Mouse (Mus musculus) kidney, adult 2 months (tissue): ENCODE measurements around the gene Gpr135. TPM values are rescaled to one million over a fixed set of nuclear protein-coding genes. Genes with fewer than 3 reads are reported as not detected.

Experiments
- DNase-seq: peaks from one replicate; pipeline ENCODE4 v3.0.0; 2021
- H3K27ac ChIP-seq: fragments of 200-500 bp; 2 replicates; pipeline ENCODE4 v1.5.1; 2012; ENCODE audit warnings: low read depth, low read length, control low read depth, inconsistent platforms; ENCODE audit not compliant: insufficient read depth
- H3K27me3 ChIP-seq: fragments of 200-500 bp; replicated peaks from 2 replicates; pipeline ENCODE4 v1.6.1; 2012; ENCODE audit warnings: mild to moderate bottlenecking, moderate library complexity, low read length, inconsistent platforms; ENCODE audit not compliant: control insufficient read depth, insufficient read depth
- H3K36me3 ChIP-seq: fragments of 200-500 bp; 2 replicates; pipeline ENCODE4 v1.6.1; 2012; ENCODE audit warnings: mild to moderate bottlenecking, moderate library complexity, low read length, inconsistent platforms; ENCODE audit not compliant: control insufficient read depth, insufficient read depth
- H3K4me1 ChIP-seq: fragments of 200-500 bp; 2 replicates; pipeline ENCODE4 v1.6.1; 2011; ENCODE audit warnings: low read length; ENCODE audit not compliant: control insufficient read depth, insufficient read depth
- H3K4me3 ChIP-seq: fragments of 200-500 bp; 2 replicates; pipeline ENCODE4 v1.5.1; 2011; ENCODE audit warnings: mild to moderate bottlenecking, low read depth, low read length, control low read depth; ENCODE audit not compliant: insufficient read depth
- CTCF ChIP-seq: fragments of 200-500 bp; conservative IDR thresholded peaks from 2 replicates; pipeline ENCODE4 v1.5.1; 2011; ENCODE audit warnings: low read depth, mild to moderate bottlenecking, control low read depth, low read length, moderate library complexity, mixed read lengths; ENCODE audit not compliant: insufficient read depth, insufficient read length
- POLR2A ChIP-seq: fragments of 200-500 bp; IDR thresholded peaks from one replicate; pipeline ENCODE4 v1.6.1; 2011; ENCODE audit warnings: low read depth, low read length, control low read depth
- WGBS: fragments of 180-500 bp; shearing (Covaris S2); methylation state at CpG from one replicate; pipeline ENCODE4 v1.1.7; 2018; 5-methylcytosine and 5-hydroxymethylcytosine counted together
- polyA plus RNA-seq: library from polyadenylated mRNA; depleted of rRNA; stranded (reverse); fragments of >200 nt; gene quantifications from 2 replicates; pipeline ENCODE4 v1.2.3, GENCODE M21; 2012; rRNA removed

The Gpr135 gene
- polyA plus RNA-seq: 3.0 and 5.5 TPM in 2 replicates

GRCm38 (mm10) chr12:72070327-72071269, at the start of gene Gpr135:
Gene Gpr135, minus strand, starts transcription at chr12:72071125.
- H3K4me1 ChIP-seq: 0 out of 2 replicates have a peak, but pooled peaks cover 3% of the 10 kb centered on the region

GRCm38 (mm10) chr12:72115686-72116345, 44.9 kb upstream of the Gpr135 start:
- Histone ChIP-seq H3K4me1 (no peaks in the 10 kb centered on the region), H3K4me3 (no peak overlapping the region), H3K27me3 (no peaks in the 10 kb centered on the region), H3K27ac (no peak overlapping the region), H3K36me3 (no peaks in the 10 kb centered on the region)
- TF ChIP-seq CTCF: no peak
- no peak for TF ChIP-seq POLR2A
- WGBS: 60% methylated on average over 21 of the region's 23 CpGs
- DNase-seq: no peak

More at GRCm38 (mm10) chr12:72070327-72071269, at the start of gene Gpr135:
- H3K27me3 ChIP-seq: no peaks in the 10 kb centered on the region
- 2% methylated on average over 94 of the region's 94 CpGs for WGBS
- peak; percentile 83 for DNase-seq
- peak within 1 kb of the TSS; percentile 51 for H3K4me3 ChIP-seq
- no peak within 1 kb of the TSS for H3K27ac ChIP-seq
- TF ChIP-seq CTCF (peak; percentile 75), POLR2A (no peak)
- peaks cover 2% of the 10 kb centered on the region for H3K36me3 ChIP-seq

- no peak for DNase-seq
- Histone ChIP-seq H3K36me3 (no peaks in the 10 kb centered on the region), H3K4me3 (no peak overlapping the region), H3K27me3 (no peaks in the 10 kb centered on the region), H3K27ac (no peak overlapping the region), H3K4me1 (no peaks in the 10 kb centered on the region)
- TF ChIP-seq CTCF (no peak), POLR2A (no peak)
- WGBS: 77% methylated on average over 6 of the region's 6 CpGs
Measured at GRCm38 (mm10) chr12:72115126-72115525, 44.2 kb upstream of the Gpr135 start.

GRCm38 (mm10) chr12:72104525-72105281, 33.8 kb upstream of the Gpr135 start:
- WGBS: 30% methylated on average over 14 of the region's 14 CpGs
- Histone ChIP-seq H3K4me1 (peaks cover 2% of the 10 kb centered on the region; the same call in 1 of the 2 replicates), H3K36me3 (no peaks in the 10 kb centered on the region; the same call in none of the 2 replicates), H3K27me3 (no peaks in the 10 kb centered on the region; the same call in 1 of the 2 replicates), H3K27ac (no peak overlapping the region), H3K4me3 (no peak overlapping the region)
- TF ChIP-seq POLR2A (no peak), CTCF (peak; percentile 62)
- peak; percentile 79 for DNase-seq

- TF ChIP-seq CTCF: no peak
- Histone ChIP-seq H3K36me3 (no peaks in the 10 kb centered on the region; the same call in none of the 2 replicates), H3K27me3 (no peaks in the 10 kb centered on the region; the same call in 1 of the 2 replicates), H3K4me3 (no peak overlapping the region), H3K27ac (no peak overlapping the region), H3K4me1 (peaks cover 2% of the 10 kb centered on the region; the same call in 1 of the 2 replicates)
- no peak for DNase-seq
- WGBS: 87% methylated on average over 5 of the region's 5 CpGs
Measured at GRCm38 (mm10) chr12:72104027-72104426, 33.1 kb upstream of the Gpr135 start.

GRCm38 (mm10) chr12:72102776-72103175, 31.9 kb upstream of the Gpr135 start:
- Histone ChIP-seq H3K4me1 (peaks cover 2% of the 10 kb centered on the region; the same call in 1 of the 2 replicates), H3K27me3 (no peaks in the 10 kb centered on the region; the same call in 1 of the 2 replicates), H3K4me3 (no peak overlapping the region), H3K27ac (no peak overlapping the region), H3K36me3 (no peaks in the 10 kb centered on the region; the same call in none of the 2 replicates)
- no peak for DNase-seq
- TF ChIP-seq POLR2A: no peak
- no peak for TF ChIP-seq CTCF
- 82% methylated on average over 6 of the region's 6 CpGs for WGBS
